Mouse (Mus musculus): ENCODE results near the gene Rbl1.

DNA sequence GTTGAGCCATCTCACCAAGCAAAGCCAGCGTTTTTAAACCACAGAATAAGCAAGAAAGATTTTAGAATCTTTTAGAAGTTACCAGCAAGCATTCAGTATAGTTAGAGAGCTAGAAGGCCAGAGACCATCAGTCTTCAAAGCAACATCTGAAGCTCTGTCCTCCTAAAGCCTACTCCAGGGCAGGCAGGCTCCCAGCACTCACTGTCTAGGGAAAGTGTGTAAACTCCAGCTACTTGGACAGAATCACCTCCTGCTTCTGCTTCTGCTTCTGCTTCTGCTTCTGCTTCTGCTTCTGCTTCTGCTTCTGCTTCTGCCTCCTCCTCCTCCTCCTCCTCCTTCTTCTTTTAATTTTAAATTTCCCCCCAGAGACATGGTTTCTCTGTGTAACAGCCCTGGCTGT, 48.3 kb downstream of the Rbl1 start:
- no peak for TF ChIP-seq POLR2A (IDR thresholded peaks at IDR 0.05; ENCODE audit: low read depth, low read length)
- no peak for TF ChIP-seq HCFC1 (IDR thresholded peaks at IDR 0.05; ENCODE audit: low read depth, low read length)
- TF ChIP-seq KAT2A (IDR thresholded peaks at IDR 0.05; ENCODE audit: insufficient replicate concordance, low read length) = no peak
- TF ChIP-seq CHD1 (IDR thresholded peaks at IDR 0.05; ENCODE audit: low read depth, low read length) = no peak
- TF ChIP-seq MAX (IDR thresholded peaks at IDR 0.05; ENCODE audit: low read length) = no peak
- no peak for TF ChIP-seq CHD2 (IDR thresholded peaks at IDR 0.05; ENCODE audit: low read length)
- TF ChIP-seq CTCF (conservative IDR thresholded peaks at IDR 0.05 in 1 of 2, IDR thresholded peaks at IDR 0.05 in 1 of 2; ENCODE audit: low read depth in 2 of 2, low read length in 2 of 2) = no peak
- no peak for TF ChIP-seq ZKSCAN1 (IDR thresholded peaks at IDR 0.05; ENCODE audit: borderline replicate concordance, low read depth, low read length)

Data from CH12.LX (cell line).